23 mouse cellular contexts compared by ENCODE assay signal in genomic region chr13:12309446-12309845, GRCm38 (mm10). TPM values are rescaled to one million over a fixed set of nuclear protein-coding genes. Genes with fewer than 3 reads are reported as not detected.
DNase-seq lines count a peak whose midpoint lies in the region; ATAC-seq and TF ChIP-seq lines count a peak whose summit lies in the region.
"Had no signal": no experiment of that assay in that cellular context is flagged by ENCODE, and none has a peak within 500 bp of the region (broad histone marks: within the 10 kb centered on the region; RNA-seq: fewer than 3 reads in every experiment).

No protein-coding gene starts in this region.

- peaks cover 72% of the 10 kb centered on the region for H3K4me1 ChIP-seq in heart, embryonic 13.5 days
- H3K4me1 ChIP-seq in lung, embryonic 14.5 days (ENCODE audit: insufficient read depth): no peaks in the 10 kb centered on the region
- H3K4me1 ChIP-seq in embryonic facial prominence, embryonic 12.5 days: no peaks in the 10 kb centered on the region
- H3K4me1 ChIP-seq in stomach, embryonic 14.5 days (ENCODE audit: control insufficient read depth, insufficient read depth, low read length): no peaks in the 10 kb centered on the region
- no peaks in the 10 kb centered on the region for H3K4me1 ChIP-seq in hindbrain, postnatal 0 days (ENCODE audit: insufficient read depth, low read length)
- H3K4me1 ChIP-seq: liver, embryonic 13.5 days; midbrain, embryonic 15.5 days; neural tube, embryonic 12.5 days had no signal

- H3K4me3 ChIP-seq in heart, embryonic 13.5 days: no peak overlapping the region
- no peak overlapping the region for H3K4me3 ChIP-seq in lung, embryonic 14.5 days (ENCODE audit: low read depth, low read length)
- no peak overlapping the region for H3K4me3 ChIP-seq in embryonic facial prominence, embryonic 12.5 days
- H3K4me3 ChIP-seq in stomach, embryonic 14.5 days (ENCODE audit: low read depth, low read length): no peak overlapping the region
- H3K4me3 ChIP-seq in hindbrain, postnatal 0 days (ENCODE audit: low read length): no peak overlapping the region
- H3K4me3 ChIP-seq: forebrain, embryonic 12.5 days; left cerebral cortex, adult 2 months; liver, embryonic 13.5 days; midbrain, embryonic 15.5 days; neural tube, embryonic 12.5 days had no signal

- H3K27ac ChIP-seq in heart, embryonic 13.5 days (replicated peaks): peak overlapping the region; percentile 58
- no peak overlapping the region for H3K27ac ChIP-seq in lung, embryonic 14.5 days (ENCODE audit: low read depth)
- H3K27ac ChIP-seq in embryonic facial prominence, embryonic 12.5 days: 0 out of 2 replicates have a peak overlapping the region, but pooled peaks have one; percentile 5
- no peak overlapping the region for H3K27ac ChIP-seq in stomach, embryonic 14.5 days (ENCODE audit: low read length)
- H3K27ac ChIP-seq in hindbrain, postnatal 0 days: no peak overlapping the region
- H3K27ac ChIP-seq: forebrain, embryonic 12.5 days; left cerebral cortex, adult 2 months; liver, embryonic 13.5 days; macrophage; midbrain, embryonic 15.5 days; neural tube, embryonic 12.5 days had no signal

- H3K36me3 ChIP-seq in heart, embryonic 13.5 days: peaks cover 71% of the 10 kb centered on the region
- no peaks in the 10 kb centered on the region for H3K36me3 ChIP-seq in lung, embryonic 14.5 days (ENCODE audit: insufficient read depth)
- H3K36me3 ChIP-seq in embryonic facial prominence, embryonic 12.5 days: no peaks in the 10 kb centered on the region
- H3K36me3 ChIP-seq in stomach, embryonic 14.5 days (ENCODE audit: control insufficient read depth, insufficient read depth, low read length): no peaks in the 10 kb centered on the region
- no peaks in the 10 kb centered on the region for H3K36me3 ChIP-seq in hindbrain, postnatal 0 days (ENCODE audit: insufficient read depth, low read length)
- H3K36me3 ChIP-seq: forebrain, embryonic 12.5 days; liver, embryonic 13.5 days; midbrain, embryonic 15.5 days; neural tube, embryonic 12.5 days had no signal

- no peaks in the 10 kb centered on the region for H3K27me3 ChIP-seq in heart, embryonic 13.5 days (replicated peaks)
- H3K27me3 ChIP-seq in lung, embryonic 14.5 days (ENCODE audit: insufficient read depth, low read length): no peaks in the 10 kb centered on the region
- H3K27me3 ChIP-seq in embryonic facial prominence, embryonic 12.5 days: no peaks in the 10 kb centered on the region
- no peaks in the 10 kb centered on the region for H3K27me3 ChIP-seq in stomach, embryonic 14.5 days (ENCODE audit: control insufficient read depth, insufficient read depth, low read length)
- H3K27me3 ChIP-seq in hindbrain, postnatal 0 days (ENCODE audit: insufficient read depth, low read length): no peaks in the 10 kb centered on the region
- H3K27me3 ChIP-seq: forebrain, embryonic 12.5 days; liver, embryonic 13.5 days; midbrain, embryonic 15.5 days; neural tube, embryonic 12.5 days had no signal

- DNase-seq in heart, adult 9 months (ENCODE audit: low spot score in 2 of 2): no peak
- DNase-seq in lung, embryonic 14.5 days: no peak
- no peak for DNase-seq in lung, postnatal 36 days
- no peak for DNase-seq in spleen, postnatal 10 days (ENCODE audit: low spot score in 2 of 2)
- no peak for DNase-seq in hindbrain, postnatal 0 days (ENCODE audit: low spot score)
- DNase-seq: adrenal gland, postnatal 36 days; cerebellum, adult 9-10 months; kidney, adult 18-20 months; kidney, postnatal 4 days; liver, embryonic 13.5 days; lung, adult 2 months; right cerebral cortex, postnatal 14 days; spleen, adult 18-20 months; thymus, adult 2 months; thymus, postnatal 4 days had no signal

- no peaks in the 10 kb centered on the region for H3K9me3 ChIP-seq in heart, embryonic 13.5 days
- H3K9me3 ChIP-seq in lung, embryonic 14.5 days (ENCODE audit: low read depth, low read length): no peaks in the 10 kb centered on the region
- H3K9me3 ChIP-seq in embryonic facial prominence, embryonic 12.5 days: no peaks in the 10 kb centered on the region
- no peaks in the 10 kb centered on the region for H3K9me3 ChIP-seq in stomach, embryonic 14.5 days (ENCODE audit: control insufficient read depth, low read depth, low read length)
- no peaks in the 10 kb centered on the region for H3K9me3 ChIP-seq in hindbrain, postnatal 0 days (ENCODE audit: low read length)
- H3K9me3 ChIP-seq: forebrain, embryonic 12.5 days; liver, embryonic 13.5 days; midbrain, embryonic 15.5 days; neural tube, embryonic 12.5 days had no signal

- no peak for ATAC-seq in heart, embryonic 13.5 days (ENCODE audit: extremely low read depth, insufficient number of reproducible peaks, low FRiP score, low TSS enrichment)
- ATAC-seq in lung, embryonic 14.5 days (ENCODE audit: insufficient read depth): peak; percentile 53; the same call in 1 of the 2 replicates
- no peak for ATAC-seq in embryonic facial prominence, embryonic 12.5 days (ENCODE audit: insufficient number of reproducible peaks, insufficient read depth, low FRiP score, low TSS enrichment)
- ATAC-seq in stomach, embryonic 14.5 days (ENCODE audit: insufficient number of reproducible peaks, insufficient read depth, low FRiP score, low read depth): peak; percentile 68
- ATAC-seq in hindbrain, postnatal 0 days: no peak
- ATAC-seq: midbrain, embryonic 15.5 days had no signal

- peak overlapping the region; percentile 25 for H3K9ac ChIP-seq in heart, embryonic 13.5 days
- H3K9ac ChIP-seq in lung, embryonic 14.5 days: no peak overlapping the region
- H3K9ac ChIP-seq in embryonic facial prominence, embryonic 12.5 days: no peak overlapping the region
- H3K9ac ChIP-seq in stomach, embryonic 14.5 days (replicated peaks; ENCODE audit: low read depth, low read length): no peak overlapping the region
- H3K9ac ChIP-seq in hindbrain, postnatal 0 days (replicated peaks; ENCODE audit: low read length): no peak overlapping the region
- H3K9ac ChIP-seq: forebrain, embryonic 12.5 days; liver, embryonic 13.5 days; midbrain, embryonic 15.5 days; neural tube, embryonic 12.5 days had no signal

- 68% methylated on average over 3 of the region's 3 CpGs for WGBS in heart, embryonic 13.5 days
- WGBS in lung, embryonic 14.5 days: 74% methylated on average over 3 of the region's 3 CpGs
- WGBS in embryonic facial prominence, embryonic 12.5 days: 95% methylated on average over 3 of the region's 3 CpGs
- WGBS in stomach, embryonic 14.5 days: 75% methylated on average over 3 of the region's 3 CpGs
- WGBS in hindbrain, postnatal 0 days: 98% methylated on average over 3 of the region's 3 CpGs

- no peak for TF ChIP-seq CTCF in lung, embryonic 14.5 days (IDR thresholded peaks at IDR 0.05; ENCODE audit: low read depth)
- TF ChIP-seq CTCF in hindbrain, postnatal 0 days (IDR thresholded peaks at IDR 0.05; ENCODE audit: low read depth): no peak

- H3K4me2 ChIP-seq in heart, embryonic 13.5 days: no peak overlapping the region
- H3K4me2 ChIP-seq in lung, embryonic 14.5 days: no peak overlapping the region
- no peak overlapping the region for H3K4me2 ChIP-seq in embryonic facial prominence, embryonic 12.5 days (replicated peaks)
- no peak overlapping the region for H3K4me2 ChIP-seq in stomach, embryonic 14.5 days (replicated peaks; ENCODE audit: low read depth, low read length)
- no peak overlapping the region for H3K4me2 ChIP-seq in hindbrain, postnatal 0 days (ENCODE audit: low read depth, low read length)
- H3K4me2 ChIP-seq: forebrain, embryonic 12.5 days; liver, embryonic 13.5 days; midbrain, embryonic 15.5 days; neural tube, embryonic 12.5 days had no signal

RNA-seq across cellular contexts. Expression of gene Actn2, which starts 31.1 kb away (rescaled TPM):
- 1,324 and 1,364 TPM in 2 replicates for polyA plus RNA-seq in heart, embryonic 13.5 days (2015; fragmentation: Nextera tagmentation; extraction: Ambion mirVana)
- 0.57 and 10.2 TPM in 2 replicates for polyA plus RNA-seq in lung, embryonic 14.5 days (2014; fragmentation: Nextera tagmentation; extraction: Ambion mirVana)
- 33.6 and 36.1 TPM in 2 replicates for polyA plus RNA-seq in embryonic facial prominence, embryonic 12.5 days (2016; fragmentation: Nextera tagmentation; extraction: Ambion mirVana)
- 0.64 and 0.74 TPM in 2 replicates for polyA plus RNA-seq in stomach, embryonic 14.5 days (2014; fragmentation: Nextera tagmentation; extraction: Ambion mirVana)
- total RNA-seq in hindbrain, postnatal 0 days (2014; rRNA removed): 2.8 and 6.5 TPM in 2 replicates
- polyA plus RNA-seq in hindbrain, postnatal 0 days (2015; fragmentation: Nextera tagmentation; extraction: Ambion mirVana): 2.8 and 4.9 TPM in 2 replicates
- polyA plus RNA-seq: macrophage had no signal

RNA-seq across cellular contexts. Expression of gene Mtr, which starts 51.5 kb away (rescaled TPM):
- 11.4 and 11.5 TPM in 2 replicates for polyA plus RNA-seq in heart, embryonic 13.5 days (2015; fragmentation: Nextera tagmentation; extraction: Ambion mirVana)
- polyA plus RNA-seq in lung, embryonic 14.5 days (2014; fragmentation: Nextera tagmentation; extraction: Ambion mirVana): 21.3 and 21.9 TPM in 2 replicates
- 21.6 and 22.4 TPM in 2 replicates for polyA plus RNA-seq in embryonic facial prominence, embryonic 12.5 days (2016; fragmentation: Nextera tagmentation; extraction: Ambion mirVana)
- polyA plus RNA-seq in stomach, embryonic 14.5 days (2014; fragmentation: Nextera tagmentation; extraction: Ambion mirVana): 17.4 and 18.1 TPM in 2 replicates
- 5.0 and 7.8 TPM in 2 replicates for total RNA-seq in hindbrain, postnatal 0 days (2014; rRNA removed)
- polyA plus RNA-seq in hindbrain, postnatal 0 days (2015; fragmentation: Nextera tagmentation; extraction: Ambion mirVana): 2.4 and 3.0 TPM in 2 replicates

Comparison
In these comparisons a context has a peak if more than half of its experiments do, and no peak if none do; other contexts are left out.
1. ATAC-seq: peak in lung, embryonic 14.5 days (single experiment) and stomach, embryonic 14.5 days (single experiment); none in heart, embryonic 13.5 days (single experiment), embryonic facial prominence, embryonic 12.5 days (single experiment) and hindbrain, postnatal 0 days (single experiment).
2. H3K27ac ChIP-seq: peak in heart, embryonic 13.5 days (single experiment) and embryonic facial prominence, embryonic 12.5 days (single experiment); none in lung, embryonic 14.5 days (single experiment), stomach, embryonic 14.5 days (single experiment) and hindbrain, postnatal 0 days (single experiment).
3. RNA of gene Actn2, which starts 31.1 kb away (polyA plus RNA-seq): 1,324 to 1,364 TPM in heart, embryonic 13.5 days; 33.6 to 36.1 TPM in embryonic facial prominence, embryonic 12.5 days, 2.8 to 4.9 TPM in hindbrain, postnatal 0 days, 0.64 to 0.74 TPM in stomach, embryonic 14.5 days and 0.57 to 10.2 TPM in lung, embryonic 14.5 days; every median in the first group is over 10 times any median in the second.